Mouse (Mus musculus): Measurements from ENCODE around the gene Nabp2.

DNA sequence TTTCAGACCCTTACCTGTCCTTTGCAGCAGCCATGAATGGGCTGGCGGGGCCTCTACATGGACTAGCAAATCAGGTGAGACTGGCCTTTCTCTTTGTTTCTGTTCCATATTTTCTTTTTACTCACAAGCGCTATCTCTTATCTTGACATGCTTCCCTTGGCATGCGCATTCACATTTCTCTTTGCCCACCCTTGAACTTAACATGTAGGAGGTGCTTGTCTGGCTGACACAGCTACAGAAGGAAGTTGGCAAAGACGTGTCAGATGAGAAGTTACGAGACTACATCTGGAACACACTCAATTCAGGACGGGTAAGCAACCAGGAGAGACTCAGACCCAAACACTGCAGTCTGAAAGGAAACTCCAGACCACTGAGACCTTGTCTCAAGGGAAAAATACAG, 52.1 kb downstream of the Nabp2 start:
- TF ChIP-seq HCFC1 (IDR thresholded peaks at IDR 0.05; ENCODE audit: borderline replicate concordance, insufficient read depth, low read length) (no peak), ZC3H11A (IDR thresholded peaks at IDR 0.05; ENCODE audit: borderline replicate concordance, low read depth, low read length) (no peak)
